Mouse (Mus musculus) cerebellum, adult 11-12 months (tissue): ENCODE measurements at regions not wholly inside any gene's neighbourhood (a gene's known extent, or its start where the extent isn't known, plus 50 kb on each side); places are given as distances from the start of the nearest gene placed in this dataset.
A peak's percentile ranks its signal among the peaks of the same experiment; 100 is the strongest.

Experiments used
- DNase-seq: peaks from one replicate; pipeline ENCODE4 v3.0.0; 2022

DNA sequence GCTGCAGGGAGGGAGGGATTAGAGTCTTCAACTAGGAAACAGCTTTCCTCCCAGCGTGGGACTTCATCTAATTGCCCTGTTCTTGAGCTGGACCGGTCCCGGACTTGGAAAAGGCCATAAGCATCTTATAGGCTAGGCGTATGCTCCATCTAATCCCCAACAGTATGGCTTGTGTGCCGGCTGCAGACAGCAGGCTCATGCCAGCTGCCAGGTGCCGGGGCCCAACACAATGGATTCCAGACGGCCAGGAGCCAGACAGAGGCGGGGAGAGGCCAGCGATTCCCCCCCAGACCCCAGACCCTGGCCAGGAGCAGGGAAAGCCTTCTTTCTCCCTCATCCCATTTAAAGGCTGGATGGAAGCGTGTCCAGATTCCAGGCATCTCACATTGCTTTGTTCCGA, 198.4 kb upstream of the Rreb1 start:
- peak; percentile 31 for DNase-seq

GRCm38 (mm10) chr13:37580806-37581205, 197.4 kb upstream of the Rreb1 start:
- no peak for DNase-seq

DNA sequence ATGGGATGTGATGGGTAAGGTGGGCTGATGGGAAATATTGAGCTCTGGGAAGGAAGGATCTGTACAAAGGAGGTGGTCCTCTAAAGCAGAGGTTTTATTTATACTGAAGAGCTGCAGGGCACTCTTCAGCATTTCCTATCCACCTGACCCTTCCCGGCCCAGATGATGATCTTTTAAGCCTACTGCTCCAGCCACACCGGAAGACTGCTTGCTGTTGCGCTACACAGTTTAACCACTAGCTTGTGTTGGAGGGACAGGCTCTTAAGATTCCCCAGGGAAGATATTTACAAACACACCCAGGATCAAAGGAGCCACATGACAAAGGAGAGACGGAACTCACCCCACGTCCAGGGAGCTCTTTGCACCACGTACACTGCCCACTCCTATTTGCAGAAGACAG, 196.8 kb upstream of the Rreb1 start:
- DNase-seq: no peak

DNA sequence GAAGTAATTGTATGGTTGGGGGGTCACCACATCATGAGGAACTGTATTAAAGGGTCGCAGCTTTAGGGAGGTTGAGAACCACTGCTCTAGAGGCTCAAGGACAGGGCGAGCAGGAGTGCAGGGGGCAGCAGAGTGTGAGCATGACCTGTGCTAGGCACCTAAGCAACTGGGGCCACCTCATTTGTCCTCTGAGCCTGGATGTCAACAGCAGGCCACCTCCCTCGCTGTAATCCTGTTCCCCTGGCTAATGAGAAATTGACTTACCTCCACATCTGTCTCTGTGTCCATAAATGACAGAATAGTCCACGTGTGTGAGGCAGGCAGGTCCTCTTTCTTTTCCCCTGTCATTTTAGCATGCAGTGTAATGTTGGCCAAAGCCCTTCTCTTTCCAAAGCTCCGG, 192.7 kb upstream of the Rreb1 start:
- DNase-seq: no peak

DNA sequence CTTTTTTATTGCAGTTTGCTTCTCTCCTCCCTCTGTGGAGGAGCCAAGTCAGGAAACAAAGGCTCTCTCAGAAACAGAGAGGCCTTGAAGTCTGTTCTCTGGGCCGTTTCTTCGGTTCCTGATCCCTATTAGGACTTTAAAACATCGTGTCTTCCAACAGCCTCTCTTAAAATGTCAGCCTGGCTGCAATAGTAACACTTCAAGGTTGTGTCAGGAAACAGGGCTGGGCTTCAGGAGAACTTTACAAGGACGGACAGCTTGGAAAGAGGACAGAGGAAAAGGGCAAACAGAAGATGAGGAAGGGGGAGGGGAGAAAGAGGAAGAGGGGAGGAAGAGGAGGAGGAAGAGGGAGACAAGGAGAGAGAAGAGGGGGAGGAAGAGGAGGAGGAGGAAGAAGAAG, 191.7 kb upstream of the Rreb1 start:
- DNase-seq: no peak

GRCm38 (mm10) chr13:37587911-37588310, 190.3 kb upstream of the Rreb1 start:
- DNase-seq: no peak

GRCm38 (mm10) chr13:37588528-37589176, 189.5 kb upstream of the Rreb1 start:
- no peak for DNase-seq

DNA sequence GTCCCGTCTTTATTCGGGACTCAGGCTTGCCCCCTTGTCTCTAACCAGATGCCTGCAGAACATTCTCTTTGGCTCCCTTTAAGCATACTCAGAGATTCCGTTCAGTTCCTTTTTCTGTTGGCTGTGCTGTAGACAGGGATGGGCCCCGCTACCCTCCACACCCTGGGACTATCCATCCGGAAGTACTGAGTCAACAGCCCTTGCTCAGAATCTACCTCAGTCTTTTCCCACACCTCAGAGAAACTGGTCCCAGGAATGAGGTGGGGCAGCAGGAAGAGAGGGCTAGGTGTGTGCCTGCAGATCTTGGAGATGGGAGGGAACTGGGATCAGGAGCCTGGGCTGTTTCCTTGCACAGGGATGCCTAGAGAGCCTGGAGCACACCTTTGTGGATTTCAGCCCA, 186.1 kb upstream of the Rreb1 start:
- no peak for DNase-seq

DNA sequence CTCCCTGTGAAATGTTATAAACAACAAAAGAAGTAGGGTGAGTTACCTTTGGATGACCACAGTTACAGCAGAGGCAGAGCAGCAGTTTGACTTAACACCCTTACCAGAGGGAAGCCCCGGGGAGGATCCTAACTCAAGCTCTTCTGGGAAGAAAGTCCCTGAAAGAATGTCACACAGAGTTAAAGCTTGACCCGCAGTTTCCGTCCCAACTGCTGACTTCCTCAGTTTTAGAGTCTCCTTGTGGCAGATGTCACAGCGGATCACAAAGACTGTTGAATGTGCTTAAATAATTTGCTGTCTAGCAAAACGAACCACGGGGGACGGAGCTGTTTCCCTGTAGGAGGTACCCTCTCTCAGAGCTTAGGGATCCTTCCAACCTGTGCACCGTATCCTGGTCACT, 183.0 kb upstream of the Rreb1 start:
- DNase-seq: no peak

GRCm38 (mm10) chr13:37597575-37597974, 180.6 kb upstream of the Rreb1 start:
- DNase-seq: no peak

- DNase-seq: no peak
These were observed 179.9 kb upstream of the Rreb1 start for GRCm38 (mm10) chr13:37598165-37598775.

DNA sequence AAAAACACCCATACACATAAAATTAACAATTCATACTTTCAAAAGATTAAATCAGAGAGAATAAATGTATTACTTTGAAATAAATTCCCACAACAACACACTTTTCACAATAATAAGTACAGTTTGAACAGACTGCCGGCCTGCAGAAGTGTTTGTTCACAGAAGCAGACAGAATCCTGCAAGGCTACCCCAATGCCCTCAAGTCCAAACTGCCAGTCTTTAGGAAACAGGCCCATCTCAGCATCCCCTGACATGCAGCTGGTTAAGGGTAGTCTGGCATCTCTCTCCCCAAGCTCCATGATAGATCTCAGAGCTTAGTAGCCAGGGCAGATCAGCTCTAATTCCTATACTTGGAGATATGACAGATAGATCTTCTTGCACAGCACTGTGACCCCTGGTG, 178.5 kb upstream of the Rreb1 start:
- DNase-seq: no peak

- DNase-seq: no peak
These were observed 178.0 kb upstream of the Rreb1 start for GRCm38 (mm10) chr13:37600172-37600571.

GRCm38 (mm10) chr13:37601068-37601467, 177.1 kb upstream of the Rreb1 start:
- no peak for DNase-seq

DNA sequence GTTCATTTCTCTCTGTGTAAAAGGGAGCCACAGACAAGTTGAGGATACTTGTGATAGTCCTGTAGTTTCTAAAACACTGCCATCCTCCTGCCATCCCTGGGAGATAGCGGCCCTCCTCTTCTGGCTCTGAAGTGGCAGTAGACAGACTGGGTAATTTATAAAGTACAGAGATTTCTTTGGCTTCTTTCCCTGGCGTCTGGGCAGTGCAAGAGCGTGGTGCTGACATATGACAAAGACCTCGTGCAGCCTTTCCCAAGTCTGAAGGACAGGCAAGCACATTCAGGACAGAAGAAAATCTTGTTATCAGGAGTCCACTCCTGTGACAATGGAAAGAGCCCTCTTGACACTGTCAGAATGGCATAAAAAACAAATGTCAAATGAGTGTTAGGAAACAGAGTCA, 175.9 kb upstream of the Rreb1 start:
- DNase-seq: no peak

DNA sequence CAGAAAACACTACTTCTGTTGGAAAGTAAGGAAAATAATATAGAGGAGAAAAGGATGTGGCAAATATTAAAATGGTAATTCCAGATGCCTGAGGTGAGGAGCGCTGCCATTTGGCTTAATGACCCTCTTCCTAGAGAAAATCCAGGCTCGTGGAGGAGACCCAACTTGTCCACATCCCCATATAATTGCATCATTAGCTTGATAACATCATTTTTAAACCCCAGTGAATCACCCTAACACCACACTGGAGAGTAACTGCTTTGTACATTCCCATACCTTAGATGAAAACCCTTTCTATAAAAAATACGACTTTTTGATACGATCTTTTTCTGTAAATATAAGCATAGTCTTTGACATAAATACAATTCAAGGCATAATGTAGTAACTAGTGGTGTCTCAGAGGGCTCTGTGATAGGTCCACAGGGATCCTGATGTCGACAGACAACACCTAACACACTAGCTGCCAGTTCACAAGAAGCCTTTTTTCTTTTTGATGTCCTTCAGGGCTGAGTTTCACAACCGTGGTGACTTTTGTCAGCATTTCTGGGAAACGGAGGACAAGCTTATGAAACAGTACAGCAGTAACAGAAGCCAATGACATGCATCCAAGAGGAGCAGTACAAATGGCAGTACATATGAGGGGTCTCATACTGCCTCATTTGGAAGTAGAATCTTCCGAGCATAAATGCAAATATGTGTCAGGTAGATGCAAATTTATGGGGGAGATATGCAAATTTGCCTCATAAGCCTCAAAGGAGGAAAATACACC, 174.8 kb upstream of the Rreb1 start:
- no peak for DNase-seq

DNA sequence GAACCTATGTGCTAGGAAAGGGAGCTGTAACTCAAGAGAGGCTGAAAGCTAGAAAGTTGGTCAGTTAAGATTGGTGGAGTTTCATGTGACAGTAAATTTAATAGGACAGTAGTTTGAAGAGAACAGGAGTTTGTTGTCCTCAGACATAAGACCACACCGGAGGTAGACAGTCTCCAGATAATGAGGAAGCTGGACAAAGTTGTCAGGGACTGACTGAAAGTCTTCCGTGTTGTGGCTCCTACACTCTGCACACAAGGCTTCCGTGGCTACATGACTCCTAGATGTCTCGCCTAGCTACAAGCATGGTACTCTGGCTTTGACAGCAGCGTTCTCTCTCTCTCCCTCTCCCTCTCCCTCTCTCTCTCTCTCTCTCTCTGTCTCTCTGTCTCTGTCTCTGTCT, 171.9 kb upstream of the Rreb1 start:
- no peak for DNase-seq

DNA sequence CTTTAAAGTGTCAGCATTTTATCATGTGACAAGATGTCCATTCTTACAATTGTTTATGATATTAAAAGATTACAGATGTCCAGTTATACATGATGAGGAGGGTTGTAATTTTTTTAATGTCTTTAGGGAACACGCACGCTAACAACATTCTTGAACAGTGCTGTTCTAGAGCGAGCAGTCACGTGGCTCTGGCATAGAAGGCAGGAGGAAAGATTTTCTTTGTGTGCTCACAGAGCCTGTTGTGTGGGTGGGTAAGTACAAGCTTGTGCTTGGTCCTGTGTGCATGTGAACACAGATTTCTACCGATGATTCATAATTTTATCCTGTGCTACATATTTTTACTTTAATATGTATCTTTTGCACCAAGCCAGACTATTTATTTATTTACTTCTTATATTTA, 169.1 kb upstream of the Rreb1 start:
- no peak for DNase-seq

GRCm38 (mm10) chr13:37611387-37611786, 166.8 kb upstream of the Rreb1 start:
- no peak for DNase-seq

DNA sequence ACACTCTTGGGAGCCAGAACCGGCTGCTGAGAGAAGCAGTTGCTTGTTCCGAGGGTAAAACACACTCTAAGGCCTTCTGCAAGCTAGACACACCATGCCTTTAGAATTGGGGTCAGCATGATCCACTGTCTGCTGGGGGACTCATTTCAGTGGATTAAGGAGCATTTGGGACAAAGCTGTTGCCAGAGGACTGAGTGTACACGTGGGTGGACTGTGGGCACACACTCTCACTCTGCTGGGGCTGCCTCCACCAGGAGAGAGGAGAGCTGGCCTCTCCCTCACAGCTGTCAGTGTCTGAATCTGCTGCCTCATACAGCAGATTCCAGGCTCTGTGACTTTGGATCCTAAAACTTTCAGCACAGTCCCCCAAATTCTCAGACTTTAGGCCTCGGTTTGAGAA, 161.2 kb upstream of the Rreb1 start:
- DNase-seq: no peak

- DNase-seq: no peak
These were observed 158.1 kb upstream of the Rreb1 start for GRCm38 (mm10) chr13:37619841-37620725.

GRCm38 (mm10) chr13:37621319-37622050, 156.7 kb upstream of the Rreb1 start:
- no peak for DNase-seq
